Mouse (Mus musculus) heart, embryonic 12.5 days (tissue): ENCODE measurements at regions not wholly inside any gene's neighbourhood (a gene's known extent, or its start where the extent isn't known, plus 50 kb on each side); places are given as distances from the start of the nearest gene placed in this dataset.

Source experiments
- ATAC-seq: fragments of 200-750 bp; cut with Nextera tagmentation; 2 replicates; pipeline ENCODE4 v1.8.0; 2017; ENCODE audit warnings: moderate TSS enrichment, moderate library complexity; ENCODE audit not compliant: insufficient number of reproducible peaks, low FRiP score
- H3K27ac ChIP-seq: fragments of 300-500 bp; sonication (generic); 2 replicates; pipeline ENCODE4 v1.5.1; 2016; ENCODE audit warnings: mild to moderate bottlenecking, moderate library complexity; ENCODE audit not compliant: poor library complexity, severe bottlenecking
- H3K27me3 ChIP-seq: fragments of 300-500 bp; sonication (generic); replicated peaks from 2 replicates; pipeline ENCODE4 v1.6.1; 2016; ENCODE audit warnings: mild to moderate bottlenecking, moderate library complexity
- H3K36me3 ChIP-seq: fragments of 300-500 bp; sonication (generic); 2 replicates; pipeline ENCODE4 v1.6.1; 2016; ENCODE audit warnings: mild to moderate bottlenecking, moderate library complexity
- H3K4me1 ChIP-seq: fragments of 300-500 bp; sonication (generic); replicated peaks from 2 replicates; pipeline ENCODE4 v1.6.1; 2016; ENCODE audit warnings: mild to moderate bottlenecking
- H3K4me2 ChIP-seq: fragments of 300-500 bp; sonication (generic); 2 replicates; pipeline ENCODE4 v1.6.1; 2016; ENCODE audit warnings: mild to moderate bottlenecking, moderate library complexity
- H3K4me3 ChIP-seq: fragments of 300-500 bp; sonication (generic); 2 replicates; pipeline ENCODE4 v1.5.1; 2016; ENCODE audit warnings: mild to moderate bottlenecking
- H3K9ac ChIP-seq: fragments of 300-500 bp; sonication (generic); 2 replicates; pipeline ENCODE4 v1.6.1; 2016; ENCODE audit warnings: mild to moderate bottlenecking, moderate library complexity
- H3K9me3 ChIP-seq: fragments of 300-500 bp; sonication (generic); replicated peaks from 2 replicates; pipeline ENCODE4 v1.6.1; 2016; ENCODE audit warnings: mild to moderate bottlenecking, moderate library complexity
- WGBS: fragments of 180-500 bp; shearing (Covaris S2); methylation state at CpG from one replicate; pipeline ENCODE4 v1.1.7; 2016; 5-methylcytosine and 5-hydroxymethylcytosine counted together

DNA sequence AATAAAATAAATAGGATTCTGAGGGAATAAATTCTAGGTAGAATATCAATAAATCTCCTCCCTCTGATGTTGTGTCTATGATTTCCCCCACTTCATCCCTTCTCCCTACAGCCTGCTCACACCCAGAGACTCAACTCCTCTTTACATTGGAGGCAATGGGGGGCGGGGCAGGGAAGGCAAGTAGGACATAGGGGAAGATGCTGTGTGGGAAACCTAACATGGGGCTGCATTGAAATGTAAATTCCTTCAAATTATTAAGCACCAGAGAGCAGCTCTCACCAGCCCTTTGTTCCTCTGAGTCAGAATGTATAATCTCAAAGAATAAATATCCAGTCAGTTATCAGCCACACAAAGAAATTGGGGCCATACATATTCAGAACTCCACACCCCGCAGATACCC, 91.6 kb downstream of the Nuf2 start:
- Histone ChIP-seq H3K4me1 (no peaks in the 10 kb centered on the region), H3K4me3 (no peak overlapping the region), H3K9me3 (no peaks in the 10 kb centered on the region), H3K27ac (no peak overlapping the region), H3K4me2 (no peak overlapping the region), H3K9ac (no peak overlapping the region), H3K36me3 (no peaks in the 10 kb centered on the region), H3K27me3 (no peaks in the 10 kb centered on the region)
- no peak for ATAC-seq
- 71% methylated on average over 2 of the region's 2 CpGs for WGBS

GRCm38 (mm10) chr1:169438006-169438405, 93.3 kb downstream of the Nuf2 start:
- Histone ChIP-seq H3K9me3 (no peaks in the 10 kb centered on the region), H3K27me3 (no peaks in the 10 kb centered on the region), H3K9ac (no peak overlapping the region), H3K4me2 (no peak overlapping the region), H3K36me3 (no peaks in the 10 kb centered on the region), H3K4me1 (no peaks in the 10 kb centered on the region), H3K4me3 (no peak overlapping the region), H3K27ac (no peak overlapping the region)
- 84% methylated on average over 3 of the region's 3 CpGs for WGBS
- no peak for ATAC-seq

DNA sequence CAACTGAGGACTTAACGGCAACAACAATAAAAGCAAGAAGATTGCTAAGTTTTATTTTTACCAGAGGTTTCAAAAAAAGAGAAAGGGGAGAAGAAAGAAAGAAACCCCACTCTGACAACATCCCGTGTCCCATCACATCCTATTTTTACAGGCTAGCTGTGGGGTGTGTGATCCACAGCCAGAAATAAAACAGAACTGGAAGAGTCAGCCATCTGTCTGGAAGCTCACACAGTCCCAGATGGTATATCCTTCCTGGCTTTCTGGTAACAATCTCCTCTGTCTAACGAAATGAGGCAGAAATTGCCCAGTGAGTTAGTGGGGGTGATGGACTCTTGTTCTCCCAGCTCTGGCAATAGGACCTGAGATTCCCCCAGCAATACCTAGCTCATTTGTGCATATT, 108.9 kb downstream of the Nuf2 start:
- Histone ChIP-seq H3K9me3 (0 out of 2 replicates have a peak, but pooled peaks cover 2% of the 10 kb centered on the region), H3K36me3 (no peaks in the 10 kb centered on the region), H3K27ac (no peak overlapping the region), H3K9ac (no peak overlapping the region), H3K4me3 (no peak overlapping the region), H3K4me1 (no peaks in the 10 kb centered on the region; the same call in 1 of the 2 replicates), H3K27me3 (no peaks in the 10 kb centered on the region), H3K4me2 (no peak overlapping the region)
- no peak for ATAC-seq
- 51% methylated on average over 3 of the region's 3 CpGs for WGBS

DNA sequence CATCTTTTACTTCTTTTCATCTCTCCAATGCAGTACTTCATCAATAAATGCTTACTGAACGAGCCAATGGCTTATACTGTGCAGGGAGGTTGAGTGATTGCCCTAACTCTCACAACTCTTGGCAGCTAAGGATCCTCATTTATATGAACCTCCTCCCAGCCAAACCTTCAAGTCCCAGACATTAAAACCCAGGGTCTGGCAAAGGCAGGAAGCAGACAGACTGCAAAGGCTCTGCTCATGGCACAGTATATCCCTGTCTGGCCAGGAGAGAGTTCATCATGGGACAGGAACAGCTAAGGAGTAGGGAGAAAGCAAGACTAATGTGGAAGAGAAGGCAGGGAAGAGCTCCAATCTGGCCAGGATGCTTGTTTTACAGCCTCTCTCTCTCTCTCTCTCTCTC, 109.6 kb downstream of the Nuf2 start:
- no peaks in the 10 kb centered on the region for H3K36me3 ChIP-seq
- no peak overlapping the region for H3K27ac ChIP-seq
- no peak overlapping the region for H3K4me2 ChIP-seq
- 0 out of 2 replicates have a peak, but pooled peaks cover 2% of the 10 kb centered on the region for H3K9me3 ChIP-seq
- H3K4me1 ChIP-seq, result no peaks in the 10 kb centered on the region; the same call in 1 of the 2 replicates
- H3K4me3 ChIP-seq, result no peak overlapping the region
- H3K9ac ChIP-seq, result no peak overlapping the region
- no peak for ATAC-seq
- H3K27me3 ChIP-seq, result no peaks in the 10 kb centered on the region
- WGBS, result 63% methylated on average over 1 of the region's 1 CpGs

- no peaks in the 10 kb centered on the region; the same call in 1 of the 2 replicates for H3K4me1 ChIP-seq
- H3K9ac ChIP-seq, result no peak overlapping the region
- 53% methylated on average over 4 of the region's 4 CpGs for WGBS
- no peaks in the 10 kb centered on the region for H3K36me3 ChIP-seq
- no peak overlapping the region for H3K27ac ChIP-seq
- H3K4me2 ChIP-seq, result no peak overlapping the region
- no peak for ATAC-seq
- no peaks in the 10 kb centered on the region for H3K27me3 ChIP-seq
- H3K9me3 ChIP-seq, result 0 out of 2 replicates have a peak, but pooled peaks cover 2% of the 10 kb centered on the region
- no peak overlapping the region for H3K4me3 ChIP-seq
Measured at GRCm38 (mm10) chr1:169418665-169419045, 112.6 kb downstream of the Nuf2 start.

DNA sequence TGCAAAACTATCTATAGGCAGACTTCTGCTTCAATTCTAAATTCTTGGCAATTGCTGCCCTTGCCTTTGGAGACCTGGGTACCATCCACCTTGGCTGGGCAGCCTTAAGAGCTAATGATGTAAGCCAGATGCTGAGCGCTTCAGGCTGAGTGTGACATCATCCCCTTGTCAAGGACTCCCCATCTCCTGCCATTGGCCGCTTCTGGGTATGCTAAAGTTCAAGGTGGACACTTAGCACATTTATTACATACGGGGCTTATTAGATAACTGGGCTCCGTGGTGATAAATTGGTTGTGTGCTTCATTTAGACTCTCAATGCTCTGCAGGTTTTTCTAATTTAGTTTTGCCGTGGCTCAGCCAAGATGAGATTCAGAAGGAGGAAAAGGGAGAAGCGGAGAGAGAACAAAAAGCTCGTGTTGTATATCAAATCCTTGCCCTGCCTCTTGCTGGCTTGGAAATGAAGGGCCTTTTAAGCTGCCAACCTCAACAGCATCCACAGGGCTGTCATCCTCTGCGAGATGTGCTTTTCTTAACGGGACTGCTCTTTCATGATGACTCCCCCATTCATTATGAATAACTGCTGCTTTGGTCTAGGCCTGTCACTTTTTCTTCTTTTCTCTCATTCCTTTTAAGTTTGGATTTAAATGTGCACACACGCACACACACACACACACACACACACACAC, 113.1 kb downstream of the Nuf2 start:
- no peak overlapping the region for H3K9ac ChIP-seq
- WGBS, result 62% methylated on average over 10 of the region's 10 CpGs
- no peak overlapping the region for H3K4me3 ChIP-seq
- H3K27ac ChIP-seq, result no peak overlapping the region
- H3K4me1 ChIP-seq, result no peaks in the 10 kb centered on the region; the same call in 1 of the 2 replicates
- no peak overlapping the region for H3K4me2 ChIP-seq
- H3K36me3 ChIP-seq, result no peaks in the 10 kb centered on the region
- no peak for ATAC-seq
- 0 out of 2 replicates have a peak, but pooled peaks cover 2% of the 10 kb centered on the region for H3K9me3 ChIP-seq
- H3K27me3 ChIP-seq, result no peaks in the 10 kb centered on the region

GRCm38 (mm10) chr1:169416701-169417100, 114.6 kb downstream of the Nuf2 start:
- H3K9ac ChIP-seq, result no peak overlapping the region
- H3K27ac ChIP-seq, result no peak overlapping the region
- H3K4me2 ChIP-seq, result no peak overlapping the region
- 78% methylated on average over 1 of the region's 1 CpGs for WGBS
- H3K9me3 ChIP-seq, result 0 out of 2 replicates have a peak, but pooled peaks cover 2% of the 10 kb centered on the region
- H3K36me3 ChIP-seq, result no peaks in the 10 kb centered on the region
- no peaks in the 10 kb centered on the region; the same call in 1 of the 2 replicates for H3K4me1 ChIP-seq
- H3K27me3 ChIP-seq, result no peaks in the 10 kb centered on the region
- H3K4me3 ChIP-seq, result no peak overlapping the region
- no peak for ATAC-seq

DNA sequence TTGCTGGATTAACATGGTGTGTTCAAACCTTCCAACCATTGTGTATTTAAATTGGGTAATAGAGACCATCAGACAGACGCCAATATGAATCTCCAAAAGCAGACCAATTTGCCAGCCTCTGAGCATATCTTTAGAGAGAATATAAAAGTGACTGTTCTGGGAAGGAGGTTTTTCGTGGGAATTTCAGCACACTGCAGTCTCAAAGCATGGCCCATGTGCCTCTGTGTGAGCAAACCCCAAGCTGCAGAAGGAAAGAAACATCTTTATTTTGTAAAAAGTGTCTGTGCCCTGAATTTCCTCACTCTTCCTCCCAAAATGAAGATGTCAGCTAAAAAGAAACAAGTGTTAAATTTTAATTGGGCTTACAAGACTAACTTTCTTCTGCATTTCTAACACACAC, 123.1 kb downstream of the Nuf2 start:
- H3K27me3 ChIP-seq, result no peaks in the 10 kb centered on the region
- ATAC-seq, result no peak
- no peaks in the 10 kb centered on the region for H3K9me3 ChIP-seq
- no peak overlapping the region for H3K9ac ChIP-seq
- no peak overlapping the region for H3K27ac ChIP-seq
- H3K4me3 ChIP-seq, result no peak overlapping the region
- WGBS, result 63% methylated on average over 2 of the region's 2 CpGs
- H3K4me2 ChIP-seq, result no peak overlapping the region
- no peaks in the 10 kb centered on the region for H3K4me1 ChIP-seq
- H3K36me3 ChIP-seq, result no peaks in the 10 kb centered on the region

DNA sequence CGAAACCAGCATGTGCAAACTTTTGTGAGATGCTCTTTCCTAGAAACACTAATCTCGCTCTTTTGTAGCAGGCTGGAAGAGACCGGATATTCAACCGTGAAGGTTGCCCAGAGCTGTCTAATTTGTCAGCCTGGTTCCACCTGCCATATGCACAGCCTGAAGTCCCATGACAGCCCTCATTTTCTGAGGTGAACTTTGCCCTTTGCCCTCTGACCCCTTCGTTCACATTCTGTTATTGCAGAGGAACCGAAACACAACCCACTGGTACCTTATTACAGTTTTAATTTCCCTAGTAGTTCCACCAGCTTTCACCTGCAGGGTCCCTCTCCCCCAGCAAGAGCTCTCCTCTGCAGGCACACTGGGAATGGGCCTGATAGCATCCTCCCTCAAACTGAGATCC, 130.4 kb downstream of the Nuf2 start:
- no peak for ATAC-seq
- 77% methylated on average over 6 of the region's 6 CpGs for WGBS
- no peak overlapping the region for H3K4me2 ChIP-seq

GRCm38 (mm10) chr1:169397371-169397770, 133.9 kb downstream of the Nuf2 start:
- H3K4me3 ChIP-seq, result no peak overlapping the region
- no peak overlapping the region for H3K4me2 ChIP-seq
- no peaks in the 10 kb centered on the region for H3K9me3 ChIP-seq
- no peak overlapping the region for H3K9ac ChIP-seq
- no peak for ATAC-seq
- no peaks in the 10 kb centered on the region for H3K27me3 ChIP-seq
- WGBS, result 79% methylated on average over 4 of the region's 4 CpGs
- peaks cover 8% of the 10 kb centered on the region for H3K4me1 ChIP-seq
- H3K36me3 ChIP-seq, result no peaks in the 10 kb centered on the region
- H3K27ac ChIP-seq, result no peak overlapping the region

More for the DNA sequence above, 130.4 kb downstream of the Nuf2 start:
- Histone ChIP-seq H3K9me3 (no peaks in the 10 kb centered on the region), H3K4me1 (peaks cover 5% of the 10 kb centered on the region), H3K27ac (no peak overlapping the region), H3K36me3 (no peaks in the 10 kb centered on the region), H3K9ac (no peak overlapping the region), H3K27me3 (no peaks in the 10 kb centered on the region), H3K4me3 (no peak overlapping the region)

DNA sequence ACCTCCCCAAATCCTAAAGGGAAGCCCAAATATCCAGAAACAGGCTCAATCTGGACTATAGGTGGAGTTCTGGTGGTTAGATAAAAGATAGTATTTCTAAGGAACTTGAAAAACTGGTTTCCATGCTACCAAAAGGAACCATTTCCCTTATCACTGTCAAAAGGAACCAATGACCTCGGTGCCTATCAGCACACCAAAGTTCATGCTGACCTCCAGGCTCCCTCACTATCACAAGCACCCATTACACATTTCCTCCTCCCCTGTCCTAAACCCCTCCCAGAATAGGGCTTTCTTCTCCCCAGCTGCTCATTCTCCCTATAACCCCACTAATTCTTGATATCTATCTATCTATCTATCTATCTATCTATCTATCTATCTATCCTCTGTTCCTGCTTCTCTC, 144.2 kb downstream of the Nuf2 start:
- Histone ChIP-seq H3K9me3 (no peaks in the 10 kb centered on the region), H3K9ac (no peak overlapping the region), H3K36me3 (no peaks in the 10 kb centered on the region), H3K4me3 (no peak overlapping the region), H3K27ac (no peak overlapping the region), H3K4me2 (no peak overlapping the region), H3K27me3 (no peaks in the 10 kb centered on the region), H3K4me1 (no peaks in the 10 kb centered on the region)
- 41% methylated on average over 1 of the region's 1 CpGs for WGBS
- ATAC-seq, result no peak
